Mouse (Mus musculus) midbrain, embryonic 16.5 days (tissue): ENCODE results near the gene Cdh5. TPM values are rescaled to one million over a fixed set of nuclear protein-coding genes. Genes with fewer than 3 reads are reported as not detected.
"Not testable (repeated sequence)": the region's sequence is repeated elsewhere in the genome, so short reads cannot be mapped to it uniquely, and the experiment has no call there.

ENCODE experiments used
- ATAC-seq: fragments of 200-750 bp; cut with Nextera tagmentation; 2 replicates; pipeline ENCODE4 v1.8.0; 2017; ENCODE audit warnings: moderate TSS enrichment
- H3K27ac ChIP-seq: fragments of 300-500 bp; sonication (generic); 2 replicates; pipeline ENCODE4 v1.5.1; 2014; ENCODE audit warnings: mild to moderate bottlenecking, low read length, mixed read lengths
- H3K27me3 ChIP-seq: fragments of 300-500 bp; sonication (generic); 2 replicates; pipeline ENCODE4 v1.6.1; 2014; ENCODE audit warnings: low read depth, low read length, mixed read lengths; ENCODE audit not compliant: control insufficient read depth, insufficient read depth
- H3K36me3 ChIP-seq: fragments of 300-500 bp; sonication (generic); 2 replicates; pipeline ENCODE4 v1.6.1; 2014; ENCODE audit warnings: mild to moderate bottlenecking, low read length, moderate library complexity, mixed read lengths; ENCODE audit not compliant: control insufficient read depth, insufficient read depth
- H3K4me1 ChIP-seq: fragments of 300-500 bp; sonication (generic); 2 replicates; pipeline ENCODE4 v1.6.1; 2014; ENCODE audit warnings: mild to moderate bottlenecking, low read length, mixed read lengths; ENCODE audit not compliant: control insufficient read depth, insufficient read depth
- H3K4me2 ChIP-seq: fragments of 300-500 bp; sonication (generic); 2 replicates; pipeline ENCODE4 v1.6.1; 2014; ENCODE audit warnings: mild to moderate bottlenecking, low read length, mixed read lengths
- H3K4me3 ChIP-seq: fragments of 300-500 bp; sonication (generic); 2 replicates; pipeline ENCODE4 v1.5.1; 2014; ENCODE audit warnings: low read depth, mild to moderate bottlenecking, low read length, moderate library complexity, mixed read lengths
- H3K9ac ChIP-seq: fragments of 300-500 bp; sonication (generic); 2 replicates; pipeline ENCODE4 v1.6.1; 2014; ENCODE audit warnings: low read depth, low read length, mixed read lengths
- H3K9me3 ChIP-seq: fragments of 300-500 bp; sonication (generic); replicated peaks from 2 replicates; pipeline ENCODE4 v1.6.1; 2014; ENCODE audit warnings: mild to moderate bottlenecking, low read length, mixed read lengths; ENCODE audit not compliant: control insufficient read depth, poor library complexity, severe bottlenecking
- WGBS: fragments of 180-500 bp; shearing (Covaris S2); extraction: QIAGEN DNeasy Blood & Tissue Kit; methylation state at CpG from one replicate; pipeline ENCODE4 v1.1.7; 2014; 5-methylcytosine and 5-hydroxymethylcytosine counted together
- polyA plus RNA-seq: library from polyadenylated mRNA; unstranded; fragments of >200 nt; fragmentation: Nextera tagmentation; extraction: Ambion mirVana; gene quantifications from 2 replicates; pipeline ENCODE4 v1.2.1, GENCODE M21; 2015

Cdh5 gene
- polyA plus RNA-seq, 1 experiment from 2014 or later, result 9.5 TPM

GRCm38 (mm10) chr8:104100724-104101123 lies 701 bp upstream of the Cdh5 start:
- not testable (repeated sequence) for H3K4me3 ChIP-seq, H3K9ac ChIP-seq, H3K9me3 ChIP-seq, H3K4me2 ChIP-seq, H3K27me3 ChIP-seq, H3K27ac ChIP-seq, H3K4me1 ChIP-seq, ATAC-seq, H3K36me3 ChIP-seq
- WGBS, result 93% methylated on average over 6 of the region's 6 CpGs

GRCm38 (mm10) chr8:104103462-104103861 lies 2.0 kb downstream of the Cdh5 start:
- Histone ChIP-seq H3K36me3 (no peaks in the 10 kb centered on the region), H3K9ac (no peak overlapping the region), H3K27me3 (no peaks in the 10 kb centered on the region), H3K4me1 (no peaks in the 10 kb centered on the region), H3K4me3 (no peak overlapping the region), H3K4me2 (no peak overlapping the region; the same call in 1 of the 2 replicates), H3K9me3 (no peaks in the 10 kb centered on the region), H3K27ac (no peak overlapping the region)
- ATAC-seq, result no peak
- WGBS, result 78% methylated on average over 7 of the region's 7 CpGs

GRCm38 (mm10) chr8:104105768-104106167 lies 4.3 kb downstream of the Cdh5 start:
- WGBS, result 67% methylated on average over 6 of the region's 6 CpGs
- H3K9me3 ChIP-seq, result no peaks in the 10 kb centered on the region
- no peaks in the 10 kb centered on the region for H3K36me3 ChIP-seq
- no peak overlapping the region for H3K9ac ChIP-seq
- H3K4me1 ChIP-seq, result no peaks in the 10 kb centered on the region
- H3K27me3 ChIP-seq, result no peaks in the 10 kb centered on the region
- H3K27ac ChIP-seq, result no peak overlapping the region
- no peak overlapping the region for H3K4me3 ChIP-seq
- ATAC-seq, result no peak
- no peak overlapping the region for H3K4me2 ChIP-seq

- H3K4me3 ChIP-seq, result no peak overlapping the region
- H3K9ac ChIP-seq, result no peak overlapping the region
- ATAC-seq, result no peak
- no peak overlapping the region for H3K4me2 ChIP-seq
- H3K4me1 ChIP-seq, result no peaks in the 10 kb centered on the region
- no peaks in the 10 kb centered on the region for H3K36me3 ChIP-seq
- H3K27me3 ChIP-seq, result no peaks in the 10 kb centered on the region
- 80% methylated on average over 7 of the region's 7 CpGs for WGBS
- no peaks in the 10 kb centered on the region for H3K9me3 ChIP-seq
- H3K27ac ChIP-seq, result no peak overlapping the region
These were observed 5.0 kb downstream of the Cdh5 start for GRCm38 (mm10) chr8:104106276-104106946.

- Histone ChIP-seq H3K36me3 (no peaks in the 10 kb centered on the region), H3K9ac (no peak overlapping the region), H3K27ac (no peak overlapping the region), H3K4me2 (no peak overlapping the region), H3K9me3 (no peaks in the 10 kb centered on the region), H3K4me1 (no peaks in the 10 kb centered on the region), H3K27me3 (no peaks in the 10 kb centered on the region), H3K4me3 (no peak overlapping the region)
- no peak for ATAC-seq
These were observed 5.7 kb downstream of the Cdh5 start for GRCm38 (mm10) chr8:104107111-104107510.

- Histone ChIP-seq H3K9ac (no peak overlapping the region), H3K4me2 (no peak overlapping the region), H3K4me1 (no peaks in the 10 kb centered on the region), H3K27me3 (no peaks in the 10 kb centered on the region), H3K27ac (no peak overlapping the region), H3K36me3 (no peaks in the 10 kb centered on the region), H3K9me3 (no peaks in the 10 kb centered on the region), H3K4me3 (no peak overlapping the region)
- ATAC-seq, result no peak
- WGBS, result 61% methylated on average over 5 of the region's 5 CpGs
These were observed 6.6 kb downstream of the Cdh5 start for GRCm38 (mm10) chr8:104108048-104108447.

GRCm38 (mm10) chr8:104110498-104111134 lies 9.2 kb downstream of the Cdh5 start:
- Histone ChIP-seq H3K9ac (no peak overlapping the region), H3K4me3 (no peak overlapping the region), H3K27me3 (no peaks in the 10 kb centered on the region), H3K9me3 (no peaks in the 10 kb centered on the region), H3K4me2 (no peak overlapping the region), H3K36me3 (no peaks in the 10 kb centered on the region), H3K4me1 (no peaks in the 10 kb centered on the region), H3K27ac (no peak overlapping the region)
- no peak for ATAC-seq
- WGBS, result 80% methylated on average over 10 of the region's 10 CpGs

- 85% methylated on average over 12 of the region's 12 CpGs for WGBS
- H3K36me3 ChIP-seq, result no peaks in the 10 kb centered on the region
- no peaks in the 10 kb centered on the region for H3K4me1 ChIP-seq
- no peaks in the 10 kb centered on the region for H3K9me3 ChIP-seq
- no peak overlapping the region for H3K9ac ChIP-seq
- no peak overlapping the region for H3K4me3 ChIP-seq
- H3K27ac ChIP-seq, result no peak overlapping the region
- no peak overlapping the region for H3K4me2 ChIP-seq
- no peaks in the 10 kb centered on the region for H3K27me3 ChIP-seq
- no peak for ATAC-seq
These were observed 20.4 kb downstream of the Cdh5 start for GRCm38 (mm10) chr8:104121640-104122416.

- Histone ChIP-seq H3K36me3 (no peaks in the 10 kb centered on the region), H3K4me3 (no peak overlapping the region), H3K27me3 (no peaks in the 10 kb centered on the region), H3K9ac (no peak overlapping the region), H3K4me2 (no peak overlapping the region), H3K4me1 (no peaks in the 10 kb centered on the region), H3K9me3 (no peaks in the 10 kb centered on the region), H3K27ac (no peak overlapping the region)
- WGBS, result 100% methylated on average over 2 of the region's 2 CpGs
- no peak for ATAC-seq
These were observed 21.7 kb downstream of the Cdh5 start for GRCm38 (mm10) chr8:104123080-104123657.
